Mouse (Mus musculus): ENCODE measurements around the gene 1500009C09Rik. TPM values are rescaled to one million over a fixed set of nuclear protein-coding genes. Genes with fewer than 3 reads are reported as not detected.
"Not testable (repeated sequence)": the region's sequence is repeated elsewhere in the genome, so short reads cannot be mapped to it uniquely, and the experiment has no call there.

1500009C09Rik gene
- total RNA-seq, 2 experiments from 2014 or later: not detected

DNA sequence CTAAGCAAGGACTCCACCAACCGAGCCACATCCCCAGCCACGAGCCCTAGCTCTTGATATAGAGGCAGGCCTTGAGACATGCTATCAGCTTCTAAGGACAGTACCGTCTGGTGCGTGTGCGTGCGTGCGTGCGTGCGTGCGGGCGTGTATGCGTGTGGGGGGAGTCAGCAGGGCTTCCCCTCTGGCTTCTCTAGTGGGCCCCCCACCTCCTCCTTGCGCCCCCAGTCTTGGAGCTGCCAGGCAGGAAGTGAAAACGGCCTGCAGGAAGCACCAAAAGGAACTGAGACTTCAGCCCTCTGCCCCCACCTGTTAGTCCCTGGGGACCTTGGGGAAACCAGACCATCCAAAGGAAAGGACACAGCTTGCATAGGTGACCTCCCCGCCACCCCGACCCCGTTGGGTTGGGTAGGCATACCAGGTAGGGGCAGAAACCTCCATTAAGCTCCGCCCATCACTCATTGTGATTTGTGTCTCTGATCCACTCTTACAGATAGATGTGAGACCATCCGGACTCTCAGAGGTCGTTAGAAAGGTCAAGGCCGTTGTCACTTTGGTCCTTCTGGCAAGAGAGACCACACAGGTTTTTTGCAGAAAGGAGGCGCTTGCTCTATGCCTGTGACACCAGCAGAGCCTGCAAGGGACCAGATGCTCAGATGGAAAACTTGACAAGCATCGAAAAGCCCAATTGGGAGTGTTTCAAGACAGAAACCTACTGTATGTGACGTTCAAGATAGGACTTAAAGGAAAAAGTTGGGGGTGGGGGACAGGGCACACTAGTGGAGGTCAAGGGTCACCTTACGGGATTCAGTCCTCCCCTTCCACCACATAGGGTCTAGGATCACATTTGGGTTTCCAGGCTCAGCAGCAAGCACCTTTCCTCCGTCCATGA lies 33.2 kb upstream of the 1500009C09Rik start:
- intact Hi-C loops (cut with DNase I): no loop called here

DNA sequence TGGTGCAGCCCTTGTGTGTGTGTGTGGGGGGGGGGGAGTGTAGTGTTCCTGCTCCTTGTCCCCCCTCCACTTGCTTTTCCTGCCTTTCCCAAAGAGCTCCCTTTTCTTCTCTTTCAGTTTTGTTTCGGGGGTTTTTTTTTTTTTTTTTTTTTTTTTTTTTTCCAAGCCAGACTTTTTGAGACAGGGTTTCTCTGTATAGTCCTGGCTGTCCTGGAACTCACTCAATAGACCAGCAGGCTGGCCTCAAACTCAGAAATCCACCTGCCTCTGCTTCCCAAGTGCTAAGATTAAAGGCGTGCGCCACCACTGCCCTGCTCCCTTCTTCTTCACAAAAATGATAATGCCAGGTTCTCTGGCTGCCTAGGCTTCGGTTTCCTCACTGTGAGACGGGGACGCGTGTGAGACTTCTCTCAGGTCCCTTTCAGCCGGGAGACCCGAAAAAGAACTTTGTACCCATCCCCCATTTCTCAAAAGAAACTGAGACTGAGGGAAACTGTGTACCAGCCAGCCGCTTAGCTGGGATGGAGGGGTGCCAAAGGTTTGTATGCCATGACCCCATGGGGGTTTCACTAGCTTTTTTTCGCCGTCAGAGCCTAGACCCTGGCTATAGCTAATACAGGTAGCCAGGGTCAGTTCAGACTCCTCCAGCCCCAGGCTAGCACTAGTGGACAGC lies 32.1 kb upstream of the 1500009C09Rik start:
- intact Hi-C loops (cut with DNase I): no loop called here
- DNase-seq: no peak

More for the DNA sequence above, 33.2 kb upstream of the 1500009C09Rik start:
- DNase-seq: peak in 1 of 2 experiments; percentile 23

DNA sequence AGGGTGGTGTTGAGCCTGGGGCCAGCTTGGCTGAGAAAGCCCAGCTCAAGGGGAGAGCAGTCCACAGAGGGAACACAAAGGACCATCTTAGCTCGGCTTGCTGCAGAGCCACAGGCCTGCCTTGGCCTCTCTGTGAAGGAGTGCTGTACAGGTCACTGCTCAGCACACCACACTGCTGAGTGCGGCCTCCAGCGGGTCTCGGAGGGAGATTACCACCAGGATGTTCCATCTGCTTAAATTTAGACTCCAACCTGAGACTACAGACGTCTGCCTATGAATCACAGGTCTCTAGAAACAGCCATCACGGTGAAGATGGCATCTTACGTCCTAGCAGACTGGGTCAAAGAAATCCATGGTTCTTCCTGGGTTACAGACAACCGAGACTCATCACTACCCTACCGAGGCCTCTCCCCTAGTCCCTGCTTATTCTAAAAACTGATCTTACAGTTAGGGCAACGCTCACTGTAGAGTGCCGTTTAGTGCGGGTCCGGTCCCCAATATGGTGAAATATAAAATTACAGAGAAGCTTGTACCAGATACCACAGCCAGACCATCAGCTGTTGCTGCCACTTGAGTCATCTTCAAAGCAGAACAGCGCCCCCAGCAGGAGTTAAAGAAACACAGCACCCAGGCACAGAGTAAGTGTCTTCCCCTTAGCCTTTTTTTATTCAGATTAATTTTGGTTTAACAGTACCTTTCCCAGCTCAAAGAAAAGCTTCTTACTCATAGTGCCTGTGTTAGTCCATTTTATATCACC lies 30.9 kb upstream of the 1500009C09Rik start:
- intact Hi-C loops (cut with DNase I): no loop called here
- DNase-seq: no peak

DNA sequence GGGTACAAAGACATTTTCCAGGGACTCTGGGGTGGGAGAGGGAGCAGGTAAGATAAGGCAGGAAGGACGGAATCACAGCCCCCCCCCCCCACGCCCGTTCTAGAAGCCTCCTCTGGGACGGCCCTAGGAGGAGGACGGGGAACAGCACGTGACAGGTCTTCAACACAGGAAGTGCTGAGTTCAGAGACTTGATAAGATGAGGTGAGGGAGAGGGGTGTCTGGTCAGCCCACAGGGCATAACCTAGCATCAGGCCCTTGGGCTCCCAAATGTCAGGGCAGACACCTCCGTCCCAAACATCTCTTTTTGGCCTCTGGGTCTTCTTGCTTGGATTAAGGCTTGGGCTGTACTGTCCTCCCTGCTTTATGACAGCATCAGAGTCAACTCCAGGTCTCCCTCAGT lies 28.9 kb upstream of the 1500009C09Rik start:
- intact Hi-C loops (cut with DNase I): no loop called here
- DNase-seq: no peak

DNA sequence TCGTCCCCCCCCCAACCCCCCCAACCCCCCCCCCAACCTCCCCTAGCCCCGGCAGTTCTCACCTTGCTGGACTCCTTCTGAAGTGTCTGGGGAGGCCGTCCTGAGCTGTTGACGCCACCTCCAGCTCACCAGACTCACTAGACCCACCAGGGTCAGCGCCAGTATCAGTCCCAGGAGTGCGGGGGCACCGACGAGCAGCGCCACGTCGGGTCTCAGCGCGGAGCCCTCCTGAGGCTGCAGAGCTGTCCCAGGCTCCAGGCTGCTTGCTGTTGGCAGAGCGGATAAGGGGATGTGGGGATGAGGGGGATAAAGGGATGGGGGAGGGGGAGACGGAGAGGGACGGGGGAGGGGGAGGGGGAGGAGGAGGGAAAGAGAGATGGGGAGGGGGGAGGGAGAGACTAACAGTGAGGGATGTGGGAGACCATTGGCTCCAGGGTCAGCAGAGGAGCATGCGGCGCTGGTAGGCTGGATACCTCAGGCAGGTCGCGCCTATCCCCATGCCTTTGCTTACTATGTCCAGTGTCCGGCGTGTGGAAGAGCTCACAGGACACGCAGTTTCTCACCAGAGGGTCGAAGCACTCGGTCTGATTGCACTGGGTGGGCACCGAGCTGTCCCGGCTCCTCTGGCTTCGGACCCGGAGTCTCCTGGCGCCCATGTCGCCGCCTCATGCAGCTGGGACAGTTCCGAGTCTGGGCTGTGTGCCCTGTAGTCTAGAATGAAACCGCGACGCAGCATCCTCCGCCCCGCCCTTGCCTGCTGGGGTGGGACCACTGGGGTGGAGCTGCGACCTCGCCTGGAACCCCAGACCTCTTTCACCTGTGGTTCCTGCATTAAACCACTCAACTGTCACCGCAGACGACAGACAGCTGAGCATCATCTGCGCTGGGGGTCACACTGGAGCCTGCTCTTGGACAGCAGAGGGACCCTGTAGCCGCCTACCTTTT lies 28.3 kb upstream of the 1500009C09Rik start, which contains the start of gene Tnfrsf13c:
TSS of gene Tnfrsf13c (minus strand) at position 713 of the 945 bp plus-strand sequence.
- DNase-seq: peak; percentile 44 to 56
- intact Hi-C loops (cut with DNase I): no loop called here

DNA sequence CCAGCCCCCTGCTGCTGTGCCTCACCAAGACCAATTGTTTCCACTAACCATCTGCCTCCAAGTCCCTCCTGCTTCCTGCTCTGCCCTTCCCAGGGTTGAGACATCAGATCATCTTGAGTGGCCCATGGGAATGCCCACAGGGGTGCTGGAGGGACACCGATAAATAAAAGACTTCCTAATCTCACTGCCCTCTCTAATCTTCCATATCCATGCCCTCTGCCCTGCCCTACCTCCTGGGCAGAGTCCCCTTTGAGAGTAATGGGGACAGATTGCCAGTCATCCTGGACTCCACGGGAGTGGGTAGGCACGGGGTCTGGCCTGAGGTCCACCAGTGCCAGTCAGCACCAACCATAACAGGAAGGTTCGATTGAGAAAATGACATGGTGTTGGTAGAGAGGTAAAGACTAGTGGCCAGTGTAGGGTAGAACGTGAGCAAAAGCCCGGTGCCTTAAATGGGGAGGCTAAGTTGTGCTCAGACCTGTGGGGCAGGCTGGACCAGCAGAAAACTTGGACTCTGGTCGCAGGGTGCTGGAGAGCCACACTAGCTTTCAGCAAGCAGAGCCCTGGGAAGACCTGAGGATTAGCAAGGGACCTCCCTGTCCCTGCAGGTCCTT lies 27.5 kb upstream of the 1500009C09Rik start:
- no peak for DNase-seq
- intact Hi-C loops (cut with DNase I): no loop called here

DNA sequence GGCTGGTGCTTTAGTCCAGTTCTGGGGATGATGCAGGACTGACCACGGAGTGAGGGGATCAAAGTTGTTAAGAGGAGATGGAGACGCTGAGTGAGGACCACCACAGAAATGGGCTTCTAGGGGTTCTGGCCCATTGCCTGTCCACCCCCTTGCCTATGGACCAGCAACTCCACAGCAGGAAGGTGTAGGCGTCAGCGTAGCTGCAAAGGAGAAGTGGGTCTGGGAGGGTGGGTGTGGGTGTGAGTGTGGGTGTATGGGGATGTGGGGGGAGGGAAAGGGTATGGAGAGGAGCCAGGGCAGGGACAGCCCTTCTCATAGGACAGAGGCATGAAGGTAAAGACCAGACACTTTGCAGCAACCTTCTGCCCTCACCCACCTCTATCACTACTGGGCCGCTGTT lies 26.4 kb upstream of the 1500009C09Rik start:
- intact Hi-C loops (cut with DNase I): no loop called here
- DNase-seq: no peak

DNA sequence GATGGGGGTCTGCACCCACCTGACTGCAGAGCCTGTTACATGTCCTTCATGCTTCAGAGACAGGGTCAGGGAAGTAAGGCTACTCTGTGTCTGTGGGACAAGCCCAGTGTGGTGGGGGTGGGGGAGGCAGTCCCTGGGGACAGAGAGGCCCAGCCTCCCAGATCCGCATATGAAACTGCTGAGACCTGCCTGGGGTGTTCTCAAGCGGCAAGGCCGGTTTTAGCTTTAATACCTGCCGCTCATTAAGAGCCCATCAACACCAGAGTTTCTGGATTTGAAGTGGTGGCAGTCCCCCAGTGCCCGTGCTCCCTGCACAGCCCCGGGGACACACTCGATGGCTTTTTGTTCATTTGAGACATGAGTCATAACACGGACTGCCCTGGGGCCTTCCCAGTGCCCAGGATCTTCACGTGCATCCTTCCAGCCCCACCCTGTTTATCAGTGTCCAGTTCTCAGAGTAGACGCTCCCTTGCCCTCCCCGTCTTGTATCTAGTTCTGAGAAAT lies 22.6 kb upstream of the 1500009C09Rik start:
- DNase-seq: no peak
- intact Hi-C loops (cut with DNase I): no loop called here

DNA sequence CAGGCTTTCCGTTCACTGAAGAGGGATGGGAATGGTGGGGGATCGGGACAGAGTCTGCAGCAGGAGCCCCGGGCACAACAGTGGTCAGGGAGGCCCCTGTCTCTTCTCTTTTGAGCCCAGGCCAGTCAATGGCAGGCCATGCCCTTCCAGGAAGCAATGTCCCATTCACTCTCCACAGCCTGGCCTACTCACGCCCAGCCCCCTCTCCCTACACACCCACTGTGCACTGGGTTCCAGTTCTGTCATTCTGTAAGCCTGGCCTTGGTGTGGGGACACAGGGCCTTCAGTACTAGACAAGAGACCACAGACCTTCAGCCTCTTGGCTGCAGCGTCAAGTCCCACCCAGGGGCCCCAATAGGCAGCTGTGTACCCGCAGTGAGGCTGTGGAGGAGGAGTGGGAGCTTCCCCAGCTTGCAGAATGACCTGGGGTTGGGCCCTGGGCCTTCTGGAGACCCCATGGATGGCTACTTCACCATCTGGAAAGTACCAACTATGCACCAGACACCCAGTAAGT lies 22.0 kb upstream of the 1500009C09Rik start:
- intact Hi-C loops (cut with DNase I): no loop called here
- DNase-seq: no peak

DNA sequence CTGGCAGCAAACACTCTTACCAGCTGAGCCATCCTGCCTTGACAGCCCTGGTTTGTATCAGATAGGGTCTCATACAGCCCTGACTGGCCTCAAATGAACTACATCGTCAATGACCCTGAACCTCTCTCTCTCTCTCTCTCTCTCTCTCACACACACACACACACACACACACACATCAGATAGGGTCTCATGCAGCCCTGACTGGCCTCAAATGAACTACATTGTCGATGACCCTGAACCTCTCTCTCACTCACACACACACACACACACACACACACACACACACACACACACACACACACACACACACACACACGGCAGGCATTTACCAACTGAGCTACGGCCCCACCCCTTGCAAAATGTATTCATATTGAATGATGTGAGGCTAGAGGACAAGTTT lies 21.1 kb upstream of the 1500009C09Rik start:
- intact Hi-C loops (cut with DNase I): no loop called here
- DNase-seq: no peak

DNA sequence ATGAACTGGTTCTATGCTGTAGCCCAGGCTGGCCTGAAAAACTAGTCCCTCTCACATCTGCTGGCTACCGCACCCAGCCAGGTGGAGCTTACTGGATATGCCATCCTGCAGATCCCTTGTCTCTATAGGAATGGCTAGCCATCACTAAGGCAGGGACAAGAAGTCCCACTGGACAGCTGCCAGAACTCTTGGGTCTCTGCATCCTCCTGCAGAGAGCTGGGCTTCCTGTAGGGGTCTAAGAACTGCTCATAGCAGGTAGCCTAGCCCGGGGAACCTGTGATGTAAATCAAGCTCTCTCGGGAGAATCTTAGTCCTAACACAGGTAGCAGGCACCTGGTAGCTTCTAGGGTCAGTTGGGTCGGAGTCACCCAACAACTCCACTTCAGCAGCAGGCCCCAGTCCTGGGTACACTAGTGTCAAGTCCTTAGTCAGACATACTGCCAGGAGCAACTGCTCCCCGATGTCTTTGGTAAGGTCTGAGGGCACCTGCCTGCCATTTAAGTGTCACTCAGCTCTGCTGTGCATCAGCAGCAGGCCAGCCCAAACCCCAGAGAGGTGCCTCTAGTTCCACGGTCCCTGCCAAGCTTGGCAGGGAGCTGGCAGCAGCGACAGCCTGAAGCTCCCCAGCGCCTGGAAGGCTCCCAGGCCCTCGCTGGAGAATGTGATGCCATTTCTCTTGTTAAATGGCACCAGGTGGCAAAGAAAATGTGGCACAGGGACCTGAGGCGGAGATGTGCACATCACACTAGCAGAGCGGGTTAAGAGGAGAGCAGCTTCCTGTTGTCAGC lies 20.4 kb upstream of the 1500009C09Rik start:
- peak; percentile 56 to 58 for DNase-seq
- intact Hi-C loops (cut with DNase I): no loop called here

DNA sequence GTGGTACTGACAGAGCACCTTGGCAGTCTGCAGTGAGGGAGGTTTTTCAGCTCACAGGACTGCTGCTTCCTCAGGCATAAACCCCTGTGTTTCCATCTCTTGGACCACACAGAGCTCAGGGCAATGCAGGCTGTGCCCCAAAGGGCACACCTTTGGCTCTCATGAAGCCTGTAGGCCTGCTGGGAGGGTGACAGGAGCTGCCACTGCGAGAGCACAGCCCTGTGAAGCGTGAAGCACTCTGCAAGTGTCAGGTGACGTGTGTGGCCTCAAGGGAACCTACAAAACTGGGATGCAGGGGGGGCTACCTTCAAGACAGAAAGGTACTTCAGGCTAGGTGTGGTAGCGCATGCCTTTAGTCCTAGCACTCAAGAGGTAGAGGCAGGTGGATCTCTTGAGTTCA lies 19.5 kb upstream of the 1500009C09Rik start:
- intact Hi-C loops (cut with DNase I): no loop called here
- no peak for DNase-seq

DNA sequence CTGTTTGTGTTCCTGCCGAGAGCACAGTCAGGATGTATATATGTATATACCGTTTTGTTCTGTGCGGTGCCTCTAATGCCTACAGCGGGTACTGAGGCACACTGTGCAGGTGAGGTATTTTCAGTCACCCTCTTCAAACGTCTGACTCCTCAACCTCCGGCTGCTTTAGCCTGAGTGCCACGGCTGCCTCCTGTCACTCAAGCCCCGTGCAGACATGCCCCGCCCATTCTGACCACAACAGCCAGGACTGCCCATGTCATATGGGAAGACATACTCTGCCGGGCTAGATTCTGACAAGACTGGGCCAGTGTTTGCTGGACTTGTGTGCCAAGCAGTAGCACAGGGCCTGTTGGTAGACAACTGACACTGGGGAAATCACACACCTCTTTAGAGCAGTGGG lies 16.5 kb upstream of the 1500009C09Rik start:
- no peak for DNase-seq
- intact Hi-C loops (cut with DNase I): loop anchor here (1.0 to 5.0 kb wide), 4 partner anchors 69 to 170 kb away; no protein-coding TSS in a partner anchor

DNA sequence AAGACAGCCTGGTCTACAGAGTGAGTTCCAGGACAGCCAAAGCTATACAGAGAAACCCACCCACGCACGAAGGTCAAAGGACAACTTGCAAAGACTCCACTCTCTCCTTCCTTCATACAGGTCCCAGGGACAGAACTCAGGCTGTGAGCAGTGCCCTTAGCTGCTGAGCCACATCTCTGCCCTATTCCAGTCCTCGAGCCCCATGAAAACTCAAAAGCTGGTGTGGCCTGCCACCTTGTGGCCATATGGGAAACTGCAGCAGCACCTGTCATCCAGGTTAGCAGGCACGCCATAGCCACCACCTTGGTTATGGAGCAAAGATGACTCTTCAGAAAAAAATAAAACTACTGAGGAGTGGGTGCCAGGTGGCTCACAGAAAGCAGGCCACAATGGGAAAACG lies 15.6 kb upstream of the 1500009C09Rik start:
- intact Hi-C loops (cut with DNase I): loop anchor here (1.0 to 5.0 kb wide), 3 partner anchors 98 to 171 kb away; no protein-coding TSS in a partner anchor
- peak; percentile 86 to 90 for DNase-seq

DNA sequence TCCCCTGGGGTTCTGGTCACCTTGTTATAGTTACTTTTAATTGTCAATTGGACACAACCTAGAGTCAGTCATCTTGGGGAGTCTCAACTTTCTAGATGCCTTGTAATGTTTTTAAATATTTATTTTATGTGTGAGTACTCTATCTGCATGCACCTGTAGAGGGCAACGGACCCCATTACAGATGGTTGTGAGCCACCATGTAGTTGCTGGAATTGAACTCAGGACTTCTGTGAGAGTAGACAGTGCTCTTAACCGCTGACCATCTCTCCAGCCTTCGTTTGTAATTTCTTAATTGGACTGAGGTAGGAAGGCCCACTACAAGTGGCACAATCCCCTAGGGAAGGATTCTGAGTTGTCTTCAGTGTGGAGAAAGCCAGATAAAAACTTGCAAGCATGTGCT lies 8.9 kb upstream of the 1500009C09Rik start:
- intact Hi-C loops (cut with DNase I): no loop called here
- DNase-seq: no peak

DNA sequence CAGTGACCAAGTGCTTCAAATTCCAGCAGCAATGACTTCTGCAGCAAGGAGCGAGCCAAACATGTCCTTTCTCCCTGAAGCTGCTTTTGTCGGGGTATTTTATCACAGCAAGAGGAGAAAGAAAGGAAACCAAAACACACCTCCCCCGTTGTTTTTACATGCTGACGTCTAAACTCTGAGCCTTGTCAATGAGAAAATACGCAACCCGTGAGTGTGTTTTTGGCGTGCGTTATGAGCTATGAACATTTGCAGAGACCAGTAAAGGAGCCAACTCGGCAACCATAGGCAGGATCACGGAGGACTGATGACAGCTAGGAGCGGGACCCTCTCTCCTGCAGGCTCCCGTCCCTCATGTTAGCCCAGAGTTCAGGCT lies 8.5 kb upstream of the 1500009C09Rik start:
- intact Hi-C loops (cut with DNase I): no loop called here

DNA sequence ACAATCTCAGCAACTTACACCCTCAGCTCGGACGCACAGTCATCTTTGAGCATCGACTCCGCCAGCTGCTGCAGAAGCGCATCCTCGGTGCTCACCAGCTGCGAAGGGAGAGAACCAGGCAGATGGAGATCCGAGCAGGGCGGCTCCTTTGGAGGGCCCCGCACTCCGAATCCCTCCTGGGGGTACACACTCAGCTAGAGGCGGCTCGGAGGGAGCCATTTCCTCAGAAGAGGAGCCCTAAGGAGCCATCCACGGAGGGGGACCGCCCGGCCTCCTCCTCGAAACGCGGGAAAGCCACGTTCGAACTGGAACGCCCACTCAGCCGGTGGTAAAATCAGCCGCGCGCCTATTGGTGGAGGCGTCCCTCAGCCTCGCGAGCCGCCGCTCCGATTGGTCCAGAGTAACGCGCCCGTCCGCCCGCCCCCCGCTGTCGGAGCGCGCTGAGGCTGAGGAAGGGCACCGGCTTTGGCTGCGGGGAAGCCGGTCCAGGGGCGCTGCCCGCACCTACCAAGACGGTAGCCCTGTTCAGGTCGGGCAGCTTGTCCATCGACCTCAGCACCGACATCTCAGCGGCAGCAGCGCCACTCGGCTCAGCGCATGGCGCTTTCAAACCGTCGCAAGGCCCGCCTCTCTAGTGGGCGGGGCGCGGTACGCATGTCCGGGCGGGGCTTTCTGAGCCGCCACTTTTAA lies 7.9 kb upstream of the 1500009C09Rik start, which contains the start of gene Cenpm:
TSS of gene Cenpm (minus strand) at position 634 of the 690 bp plus-strand sequence.
- DNase-seq: peak; percentile 96
- intact Hi-C loops (cut with DNase I): no loop called here

More for the DNA sequence above, 8.5 kb upstream of the 1500009C09Rik start:
- no peak for DNase-seq

DNA sequence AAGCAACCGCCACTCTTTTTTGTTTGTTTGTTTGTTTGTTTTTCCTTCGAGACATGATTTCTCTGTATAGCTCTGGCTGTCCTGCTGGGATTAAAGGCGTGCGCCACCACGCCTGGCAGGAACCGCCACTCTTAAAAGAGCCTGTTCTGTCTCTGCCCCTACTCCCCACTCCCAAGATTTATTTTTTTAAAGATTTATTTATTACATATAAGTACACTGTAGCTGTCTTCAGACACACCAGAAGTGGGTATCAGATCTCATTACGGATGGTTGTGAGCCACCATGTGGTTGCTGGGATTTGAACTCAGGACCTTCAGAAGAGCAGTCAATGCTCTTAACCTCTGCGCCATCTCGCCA lies 7.4 kb upstream of the 1500009C09Rik start:
- intact Hi-C loops (cut with DNase I); DNase-seq: not testable (repeated sequence)
